Mouse (Mus musculus) myocyte (in vitro differentiated cells): ENCODE data around the gene Selenbp2.
"Not testable (repeated sequence)": the region's sequence is repeated elsewhere in the genome, so short reads cannot be mapped to it uniquely, and the experiment has no call there.

Source experiments
- E2F4 ChIP-seq: IDR thresholded peaks from one replicate; pipeline ENCODE4 v1.6.1; 2011; ENCODE audit warnings: mild to moderate bottlenecking, control low read depth, moderate library complexity; ENCODE audit not compliant: insufficient read depth
- MAX ChIP-seq: IDR thresholded peaks from one replicate; pipeline ENCODE4 v1.6.1; 2011; ENCODE audit warnings: low read depth, mild to moderate bottlenecking, control low read depth
- POLR2A ChIP-seq: IDR thresholded peaks from one replicate; pipeline ENCODE4 v1.6.1; 2011; ENCODE audit warnings: low read depth, mild to moderate bottlenecking, control low read depth, moderate library complexity; ENCODE audit not compliant: insufficient read length
- POLR2AphosphoS2 ChIP-seq: IDR thresholded peaks from one replicate; pipeline ENCODE4 v1.6.1; 2011; ENCODE audit warnings: low read depth, control low read depth; ENCODE audit not compliant: insufficient read length

GRCm38 (mm10) chr3:94695591-94695990 lies 2.2 kb downstream of the Selenbp2 start:
- TF ChIP-seq POLR2AphosphoS2, E2F4, MAX, POLR2A: not testable (repeated sequence)
